Mouse (Mus musculus): ENCODE results near the gene Olfr1392. TPM values are rescaled to one million over a fixed set of nuclear protein-coding genes. Genes with fewer than 3 reads are reported as not detected.
A peak's percentile ranks its signal among the peaks of the same experiment; 100 is the strongest.

Olfr1392 gene
- polyA plus RNA-seq, 1 experiment from 2014 or later = not detected

DNA sequence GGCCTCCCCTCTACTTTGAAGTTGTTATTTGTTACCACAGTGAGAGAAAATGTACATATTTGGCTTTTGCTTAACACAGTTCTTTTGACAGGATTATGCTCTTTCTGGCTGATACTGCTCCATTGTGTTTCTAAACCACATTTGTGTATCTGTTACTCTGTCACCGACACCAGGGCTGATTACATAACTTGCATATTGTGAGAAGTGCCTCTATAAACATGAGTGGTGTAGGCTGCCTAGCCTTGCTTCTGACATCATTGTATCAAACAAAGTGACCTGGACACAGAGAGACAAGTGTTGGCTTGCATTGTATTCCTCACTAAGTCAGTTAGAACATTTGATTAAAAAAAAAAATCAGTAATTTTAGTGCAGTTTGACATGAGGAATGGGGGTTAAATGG, 25.3 kb upstream of the Olfr1392 start:
- 22% methylated on average over 1 of the region's 1 CpGs for WGBS (ENCODE audit: insufficient replicate concordance)
- H3K27ac ChIP-seq (ENCODE audit: low read depth) = peak overlapping the region; percentile 52

DNA sequence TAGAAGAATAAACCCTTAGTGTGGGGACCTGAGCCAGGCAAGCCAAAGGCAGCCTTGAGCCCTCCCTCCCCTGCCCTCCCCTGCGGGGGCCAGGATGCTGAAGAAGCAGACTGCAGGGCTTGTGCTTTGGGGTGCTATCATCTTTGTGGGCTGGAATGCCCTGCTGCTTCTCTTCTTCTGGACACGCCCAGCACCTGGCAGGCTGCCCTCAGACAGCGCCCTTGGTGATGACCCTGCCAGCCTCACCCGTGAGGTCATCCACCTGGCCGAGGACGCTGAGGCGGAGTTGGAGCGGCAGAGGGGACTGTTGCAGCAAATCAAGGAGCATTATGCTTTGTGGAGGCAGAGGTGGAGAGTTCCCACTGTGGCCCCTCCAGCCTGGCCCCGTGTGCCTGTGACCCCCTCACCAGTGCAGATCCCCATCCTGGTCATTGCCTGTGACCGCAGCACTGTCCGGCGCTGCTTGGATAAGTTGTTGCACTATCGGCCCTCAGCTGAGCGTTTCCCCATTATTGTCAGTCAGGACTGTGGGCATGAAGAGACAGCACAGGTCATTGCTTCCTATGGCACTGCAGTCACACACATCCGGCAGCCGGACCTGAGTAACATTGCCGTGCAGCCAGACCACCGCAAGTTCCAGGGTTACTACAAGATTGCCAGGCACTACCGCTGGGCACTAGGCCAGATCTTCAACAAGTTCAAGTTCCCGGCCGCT, 24.3 kb upstream of the Olfr1392 start:
- ATAC-seq (peak; percentile 81), DNase-seq (peak; percentile 83)
- TF ChIP-seq CTCF (IDR thresholded peaks at IDR 0.05; ENCODE audit: low read depth) (no peak), EP300 (IDR thresholded peaks at IDR 0.05; ENCODE audit: low read depth) (no peak)
- H3K9ac ChIP-seq (replicated peaks) = no peak overlapping the region
- H3K4me1 ChIP-seq (ENCODE audit: insufficient read depth) = peaks cover 25% of the 10 kb centered on the region
- H3K27me3 ChIP-seq (ENCODE audit: insufficient read depth, low read length) = no peaks in the 10 kb centered on the region
- peak overlapping the region; percentile 64 for H3K27ac ChIP-seq (ENCODE audit: low read depth)
- peaks cover 68% of the 10 kb centered on the region for H3K36me3 ChIP-seq (replicated peaks; ENCODE audit: insufficient read depth, low read length)
- 76% methylated on average over 21 of the region's 21 CpGs for WGBS (ENCODE audit: insufficient replicate concordance)
- no peak overlapping the region for H3K4me3 ChIP-seq (ENCODE audit: low read depth, low read length)
- no peaks in the 10 kb centered on the region for H3K9me3 ChIP-seq (ENCODE audit: low read length)
- peak overlapping the region; percentile 33 for H3K4me2 ChIP-seq (ENCODE audit: low read depth, low read length)

More for the DNA sequence above, 25.3 kb upstream of the Olfr1392 start:
- Histone ChIP-seq H3K4me1 (ENCODE audit: insufficient read depth) (peaks cover 24% of the 10 kb centered on the region), H3K27me3 (ENCODE audit: insufficient read depth, low read length) (no peaks in the 10 kb centered on the region), H3K4me2 (ENCODE audit: low read depth, low read length) (peak overlapping the region; percentile 41; the same call in 1 of the 2 replicates), H3K4me3 (ENCODE audit: low read depth, low read length) (no peak overlapping the region), H3K9me3 (ENCODE audit: low read length) (no peaks in the 10 kb centered on the region), H3K9ac (replicated peaks) (no peak overlapping the region), H3K36me3 (replicated peaks; ENCODE audit: insufficient read depth, low read length) (peaks cover 76% of the 10 kb centered on the region)
- TF ChIP-seq CTCF (IDR thresholded peaks at IDR 0.05; ENCODE audit: low read depth) (no peak), EP300 (IDR thresholded peaks at IDR 0.05; ENCODE audit: low read depth) (no peak)
- no peak for DNase-seq
- peak; percentile 46; the same call in 1 of the 2 replicates for ATAC-seq

DNA sequence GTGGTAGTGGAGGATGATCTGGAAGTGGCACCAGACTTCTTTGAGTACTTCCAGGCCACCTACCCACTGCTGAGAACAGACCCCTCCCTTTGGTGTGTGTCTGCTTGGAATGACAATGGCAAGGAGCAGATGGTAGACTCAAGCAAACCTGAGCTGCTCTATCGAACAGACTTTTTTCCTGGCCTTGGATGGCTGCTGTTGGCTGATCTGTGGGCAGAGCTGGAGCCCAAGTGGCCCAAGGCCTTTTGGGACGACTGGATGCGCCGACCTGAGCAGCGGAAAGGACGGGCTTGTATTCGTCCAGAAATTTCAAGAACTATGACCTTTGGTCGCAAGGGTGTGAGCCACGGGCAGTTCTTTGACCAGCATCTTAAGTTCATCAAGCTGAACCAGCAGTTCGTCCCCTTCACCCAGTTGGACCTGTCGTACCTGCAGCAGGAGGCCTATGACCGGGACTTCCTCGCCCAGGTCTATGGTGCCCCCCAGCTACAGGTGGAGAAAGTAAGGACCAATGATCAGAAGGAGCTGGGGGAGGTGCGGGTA, 23.7 kb upstream of the Olfr1392 start:
- 84% methylated on average over 14 of the region's 14 CpGs for WGBS (ENCODE audit: insufficient replicate concordance)
- no peak overlapping the region for H3K4me3 ChIP-seq (ENCODE audit: low read depth, low read length)
- H3K27me3 ChIP-seq (ENCODE audit: insufficient read depth, low read length) = no peaks in the 10 kb centered on the region
- no peaks in the 10 kb centered on the region for H3K9me3 ChIP-seq (ENCODE audit: low read length)
- no peak overlapping the region for H3K9ac ChIP-seq (replicated peaks)
- ATAC-seq (no peak), DNase-seq (no peak)
- H3K36me3 ChIP-seq (replicated peaks; ENCODE audit: insufficient read depth, low read length) = peaks cover 62% of the 10 kb centered on the region
- no peak overlapping the region for H3K4me2 ChIP-seq (ENCODE audit: low read depth, low read length)
- H3K4me1 ChIP-seq (ENCODE audit: insufficient read depth) = peaks cover 28% of the 10 kb centered on the region
- H3K27ac ChIP-seq (ENCODE audit: low read depth) = peak overlapping the region; percentile 64
- TF ChIP-seq EP300 (IDR thresholded peaks at IDR 0.05; ENCODE audit: low read depth) (no peak), CTCF (IDR thresholded peaks at IDR 0.05; ENCODE audit: low read depth) (no peak)

DNA sequence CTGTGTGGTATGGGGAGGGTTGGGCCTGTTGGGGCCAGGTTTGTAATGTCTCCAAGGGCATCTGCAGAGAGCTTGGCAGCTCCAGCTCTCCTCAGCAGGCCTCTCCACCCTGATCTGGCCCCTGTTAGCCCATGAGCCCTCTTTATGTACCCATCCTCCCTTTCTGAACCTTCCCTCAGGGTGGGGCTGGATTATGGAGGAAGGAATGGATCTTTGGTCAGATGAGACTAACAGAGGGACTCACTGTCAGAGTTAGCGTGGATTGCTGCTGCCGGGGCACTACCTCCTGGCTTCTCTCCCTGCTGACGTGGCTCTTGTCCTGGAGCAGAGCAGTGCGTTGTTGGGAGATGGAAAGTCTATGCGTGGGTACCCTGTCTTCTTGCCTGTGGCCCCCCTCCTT, 22.8 kb upstream of the Olfr1392 start:
- TF ChIP-seq EP300 (IDR thresholded peaks at IDR 0.05; ENCODE audit: low read depth) = no peak
- TF ChIP-seq CTCF (IDR thresholded peaks at IDR 0.05; ENCODE audit: low read depth) = no peak
- Histone ChIP-seq H3K4me2 (ENCODE audit: low read depth, low read length) (no peak overlapping the region), H3K9me3 (ENCODE audit: low read length) (no peaks in the 10 kb centered on the region), H3K4me3 (ENCODE audit: low read depth, low read length) (no peak overlapping the region), H3K27ac (ENCODE audit: low read depth) (no peak overlapping the region), H3K9ac (replicated peaks) (no peak overlapping the region; the same call in 1 of the 2 replicates), H3K4me1 (ENCODE audit: insufficient read depth) (peaks cover 28% of the 10 kb centered on the region), H3K27me3 (ENCODE audit: insufficient read depth, low read length) (no peaks in the 10 kb centered on the region), H3K36me3 (replicated peaks; ENCODE audit: insufficient read depth, low read length) (peaks cover 53% of the 10 kb centered on the region)
- 83% methylated on average over 5 of the region's 5 CpGs for WGBS (ENCODE audit: insufficient replicate concordance)
- no peak for ATAC-seq
- no peak for DNase-seq

DNA sequence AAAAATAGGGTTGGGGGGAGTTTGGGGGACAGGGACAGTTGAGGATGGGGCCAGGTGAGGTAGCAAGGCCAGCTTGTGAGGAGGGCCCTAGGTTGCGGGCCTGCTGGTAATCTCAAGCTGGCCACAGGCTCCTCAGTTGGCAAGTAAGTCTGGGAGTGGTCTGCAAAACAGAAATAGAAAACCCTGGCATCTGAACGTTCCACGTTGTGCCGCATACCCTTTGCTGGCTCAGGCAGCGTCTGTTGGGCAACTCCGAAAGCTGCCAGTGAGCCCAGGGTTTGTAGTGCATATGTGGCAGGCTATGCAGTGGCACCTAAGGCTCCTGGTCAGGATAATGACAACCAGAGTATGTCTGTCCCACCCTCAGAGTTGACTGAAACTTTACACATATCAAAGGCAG, 21.9 kb upstream of the Olfr1392 start:
- TF ChIP-seq CTCF (IDR thresholded peaks at IDR 0.05; ENCODE audit: low read depth) (no peak), EP300 (IDR thresholded peaks at IDR 0.05; ENCODE audit: low read depth) (no peak)
- no peak for ATAC-seq
- H3K9me3 ChIP-seq (ENCODE audit: low read length) = no peaks in the 10 kb centered on the region
- no peak overlapping the region for H3K4me3 ChIP-seq (ENCODE audit: low read depth, low read length)
- no peaks in the 10 kb centered on the region for H3K27me3 ChIP-seq (ENCODE audit: insufficient read depth, low read length)
- peaks cover 28% of the 10 kb centered on the region for H3K4me1 ChIP-seq (ENCODE audit: insufficient read depth)
- peaks cover 50% of the 10 kb centered on the region for H3K36me3 ChIP-seq (replicated peaks; ENCODE audit: insufficient read depth, low read length)
- no peak overlapping the region for H3K4me2 ChIP-seq (ENCODE audit: low read depth, low read length)
- H3K27ac ChIP-seq (ENCODE audit: low read depth) = no peak overlapping the region
- DNase-seq = no peak
- 85% methylated on average over 6 of the region's 6 CpGs for WGBS (ENCODE audit: insufficient replicate concordance)
- H3K9ac ChIP-seq (replicated peaks) = no peak overlapping the region

DNA sequence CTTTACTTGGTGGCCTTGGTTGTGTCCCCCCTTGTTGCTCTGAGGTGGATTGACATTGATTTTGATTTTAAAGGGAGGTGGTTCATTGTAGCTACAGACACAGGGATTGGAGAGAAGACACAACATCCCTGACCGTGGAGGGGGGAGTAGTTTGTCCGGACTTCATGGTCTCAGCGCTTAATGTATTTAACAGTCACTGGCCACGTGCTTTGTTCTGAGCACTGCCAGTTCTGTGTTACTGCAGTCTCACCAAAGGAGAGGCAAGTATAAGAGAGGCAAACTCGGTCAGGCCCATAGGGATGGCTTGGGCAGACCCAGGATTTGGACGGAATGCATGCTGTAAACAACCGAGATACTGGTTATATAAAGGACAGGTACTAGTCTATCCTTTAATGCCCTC, 21.0 kb upstream of the Olfr1392 start:
- DNase-seq (no peak), ATAC-seq (no peak)
- Histone ChIP-seq H3K4me2 (ENCODE audit: low read depth, low read length) (no peak overlapping the region), H3K36me3 (replicated peaks; ENCODE audit: insufficient read depth, low read length) (peaks cover 46% of the 10 kb centered on the region), H3K27ac (ENCODE audit: low read depth) (0 out of 2 replicates have a peak overlapping the region, but pooled peaks have one; percentile 16), H3K9ac (replicated peaks) (no peak overlapping the region), H3K9me3 (ENCODE audit: low read length) (no peaks in the 10 kb centered on the region), H3K27me3 (ENCODE audit: insufficient read depth, low read length) (no peaks in the 10 kb centered on the region), H3K4me1 (ENCODE audit: insufficient read depth) (peaks cover 24% of the 10 kb centered on the region), H3K4me3 (ENCODE audit: low read depth, low read length) (no peak overlapping the region)
- 89% methylated on average over 7 of the region's 7 CpGs for WGBS (ENCODE audit: insufficient replicate concordance)
- TF ChIP-seq CTCF (IDR thresholded peaks at IDR 0.05; ENCODE audit: low read depth) (no peak), EP300 (IDR thresholded peaks at IDR 0.05; ENCODE audit: low read depth) (no peak)

Data from liver, postnatal 0 days (tissue).